Mouse (Mus musculus): ENCODE results near the gene Etnk2. TPM values are rescaled to one million over a fixed set of nuclear protein-coding genes. Genes with fewer than 3 reads are reported as not detected.

The Etnk2 gene
- polyA plus RNA-seq, 1 experiment from 2014 or later: 5.6 TPM

DNA sequence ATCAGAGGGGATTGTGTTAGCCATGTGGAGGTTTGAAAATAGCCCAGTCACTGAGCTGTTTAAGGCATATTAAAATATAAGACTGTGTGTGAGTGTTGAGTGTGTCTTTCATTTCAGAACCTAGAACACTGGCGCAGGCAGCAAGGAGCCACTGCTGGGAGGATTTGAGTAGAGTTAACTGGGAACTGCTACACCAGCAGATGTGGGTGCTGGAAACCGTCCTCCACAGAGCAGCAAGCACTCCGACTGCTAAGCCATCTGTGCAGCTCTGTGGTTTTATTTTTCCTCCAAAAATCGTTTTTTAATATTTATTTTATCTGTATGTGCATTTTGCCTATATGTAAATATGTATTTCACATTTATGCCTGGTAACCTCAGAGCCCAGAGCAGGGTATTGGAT is 31.3 kb downstream of the Etnk2 start:
- no peak overlapping the region for H3K4me3 ChIP-seq
- peaks cover 27% of the 10 kb centered on the region for H3K4me1 ChIP-seq
- H3K27ac ChIP-seq: no peak overlapping the region
- peaks cover 29% of the 10 kb centered on the region for H3K36me3 ChIP-seq
- H3K9ac ChIP-seq: no peak overlapping the region
- H3K9me3 ChIP-seq (replicated peaks): no peaks in the 10 kb centered on the region
- H3K27me3 ChIP-seq: no peaks in the 10 kb centered on the region
- ATAC-seq (ENCODE audit: low FRiP score): no peak
- H3K4me2 ChIP-seq (replicated peaks): no peak overlapping the region
- WGBS: 61% methylated on average over 4 of the region's 4 CpGs

DNA sequence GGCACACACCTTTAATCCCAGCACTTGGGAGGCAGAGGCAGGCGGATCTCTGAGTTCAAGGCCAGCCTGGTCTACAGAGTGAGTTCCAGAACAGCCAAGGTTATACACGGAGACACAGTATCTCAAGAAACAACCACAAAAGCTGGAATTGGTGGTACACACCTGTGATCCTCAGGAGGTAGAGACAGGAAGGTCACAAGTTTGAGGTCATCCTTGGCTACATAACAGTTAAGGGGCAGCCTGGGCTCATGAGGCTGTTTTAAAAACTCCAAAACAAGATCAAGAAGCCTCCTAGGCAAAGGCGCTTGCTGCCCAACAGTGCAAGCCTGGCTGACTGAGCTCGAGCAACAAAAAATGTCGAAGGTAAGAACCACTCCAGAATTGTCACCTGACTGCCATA is 33.3 kb downstream of the Etnk2 start:
- no peak overlapping the region for H3K9ac ChIP-seq
- 83% methylated on average over 5 of the region's 5 CpGs for WGBS
- peaks cover 31% of the 10 kb centered on the region for H3K4me1 ChIP-seq
- H3K4me2 ChIP-seq (replicated peaks): no peak overlapping the region
- H3K27me3 ChIP-seq: no peaks in the 10 kb centered on the region
- H3K4me3 ChIP-seq: no peak overlapping the region
- H3K36me3 ChIP-seq: peaks cover 15% of the 10 kb centered on the region
- H3K9me3 ChIP-seq (replicated peaks): no peaks in the 10 kb centered on the region
- ATAC-seq (ENCODE audit: low FRiP score): no peak
- H3K27ac ChIP-seq: peak overlapping the region; percentile 92

DNA sequence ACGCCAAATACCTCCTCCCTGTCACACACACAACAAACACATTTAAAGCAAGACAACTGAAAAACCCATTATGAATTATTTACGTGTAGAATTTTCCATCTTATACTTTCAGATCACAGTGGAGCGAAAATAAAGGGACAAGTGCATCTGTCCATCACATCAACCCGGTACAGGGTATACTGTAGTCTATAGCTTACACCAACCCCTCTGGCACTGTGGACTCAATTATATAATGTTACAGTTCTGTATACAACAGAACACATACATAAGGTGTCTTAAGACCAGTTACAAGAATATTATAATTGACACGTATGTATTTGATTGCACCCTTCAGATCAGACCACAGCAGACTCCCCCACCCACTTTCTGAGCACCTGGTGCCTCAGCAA is 33.7 kb downstream of the Etnk2 start:
- Histone ChIP-seq H3K4me1 (peaks cover 31% of the 10 kb centered on the region), H3K9me3 (replicated peaks) (no peaks in the 10 kb centered on the region), H3K9ac (peak overlapping the region; percentile 25), H3K4me3 (no peak overlapping the region), H3K27me3 (no peaks in the 10 kb centered on the region), H3K36me3 (peaks cover 11% of the 10 kb centered on the region), H3K4me2 (replicated peaks) (peak overlapping the region; percentile 40), H3K27ac (peak overlapping the region; percentile 92)
- ATAC-seq (ENCODE audit: low FRiP score): peak; percentile 37; the same call in 1 of the 2 replicates
- WGBS: 59% methylated on average over 5 of the region's 5 CpGs

DNA sequence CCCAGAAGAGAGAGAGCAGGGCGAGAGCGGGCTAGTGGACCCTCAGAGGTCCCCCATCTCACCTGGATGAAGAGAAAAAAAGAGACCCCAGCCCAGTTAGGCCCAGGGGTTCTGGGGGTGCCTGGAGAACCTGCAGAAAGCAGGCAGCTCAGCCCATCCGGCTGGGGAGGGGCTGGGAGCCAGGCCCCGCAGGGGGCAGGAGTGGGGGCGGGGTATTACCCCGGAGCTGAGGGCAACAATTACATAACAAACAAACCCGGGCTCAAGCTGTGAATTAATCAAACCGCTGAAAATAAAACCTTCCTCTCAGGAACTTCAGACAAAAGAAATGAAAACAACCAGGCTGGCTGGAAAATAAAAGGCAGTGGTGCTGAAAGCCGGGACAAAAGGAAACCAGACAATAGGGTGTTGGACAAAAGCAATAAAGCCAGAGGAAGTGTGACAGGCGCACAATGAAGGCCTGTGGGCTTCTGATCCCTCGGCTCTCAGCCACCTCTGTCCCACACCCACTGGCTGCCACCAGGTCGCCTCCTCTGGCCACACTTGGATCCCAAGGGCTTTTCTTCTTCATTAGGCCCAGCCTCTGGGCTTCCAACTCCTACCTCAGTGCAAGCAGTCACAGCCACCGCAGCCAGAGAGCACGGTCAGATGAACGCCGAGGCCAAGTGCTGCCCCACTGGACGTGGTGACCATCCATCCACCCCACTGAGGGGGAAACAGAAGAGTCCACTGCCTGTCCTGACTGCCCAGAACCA is 34.3 kb downstream of the Etnk2 start:
- WGBS: 5% methylated on average over 17 of the region's 17 CpGs
- H3K4me2 ChIP-seq (replicated peaks): peak overlapping the region; percentile 40
- no peaks in the 10 kb centered on the region for H3K9me3 ChIP-seq (replicated peaks)
- no peak overlapping the region for H3K4me3 ChIP-seq
- ATAC-seq (ENCODE audit: low FRiP score): peak; percentile 68
- peaks cover 31% of the 10 kb centered on the region for H3K4me1 ChIP-seq
- no peaks in the 10 kb centered on the region for H3K27me3 ChIP-seq
- H3K9ac ChIP-seq: peak overlapping the region; percentile 25
- H3K27ac ChIP-seq: peak overlapping the region; percentile 92
- 0 out of 2 replicates have a peak, but pooled peaks cover 5% of the 10 kb centered on the region for H3K36me3 ChIP-seq

DNA sequence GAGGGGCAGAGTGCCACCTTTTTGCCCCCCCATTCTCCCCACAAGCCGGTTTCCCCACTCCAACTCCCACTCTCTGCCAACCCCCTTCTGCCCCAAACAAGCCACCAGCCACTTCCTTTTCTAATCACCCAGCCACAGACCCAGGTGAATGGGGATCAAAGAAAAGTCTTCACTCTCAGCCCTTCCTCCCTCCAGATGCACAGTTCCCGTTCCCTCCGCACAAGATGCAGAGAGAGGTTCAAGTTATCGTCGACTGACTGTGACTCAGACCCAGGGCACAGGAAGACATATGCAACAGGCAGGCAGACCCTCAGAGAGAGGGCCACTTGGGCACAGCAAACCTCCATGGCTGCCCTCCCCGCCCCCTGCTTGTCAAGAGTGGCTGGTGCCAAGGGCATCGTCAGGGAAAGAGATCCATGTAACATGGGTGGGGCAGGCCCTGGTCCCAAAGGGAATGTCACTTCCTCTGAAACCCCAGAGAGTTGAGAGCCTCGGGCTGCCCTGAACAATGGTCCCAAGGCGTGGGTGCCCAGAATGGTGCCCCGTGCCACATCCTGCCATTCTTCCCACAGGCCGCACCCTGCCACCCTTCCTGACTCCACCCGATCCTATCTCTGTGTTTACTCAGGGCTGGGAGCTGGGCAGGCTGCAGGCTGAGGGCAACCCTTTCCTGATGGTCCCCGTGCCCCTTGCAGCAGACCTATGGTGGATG is 36.8 kb downstream of the Etnk2 start:
- 79% methylated on average over 13 of the region's 13 CpGs for WGBS
- no peak overlapping the region for H3K27ac ChIP-seq
- no peak overlapping the region for H3K9ac ChIP-seq
- ATAC-seq (ENCODE audit: low FRiP score): no peak
- H3K4me3 ChIP-seq: no peak overlapping the region
- no peak overlapping the region for H3K4me2 ChIP-seq (replicated peaks)
- peaks cover 31% of the 10 kb centered on the region for H3K4me1 ChIP-seq
- H3K27me3 ChIP-seq: no peaks in the 10 kb centered on the region
- no peaks in the 10 kb centered on the region for H3K36me3 ChIP-seq
- H3K9me3 ChIP-seq (replicated peaks): no peaks in the 10 kb centered on the region

DNA sequence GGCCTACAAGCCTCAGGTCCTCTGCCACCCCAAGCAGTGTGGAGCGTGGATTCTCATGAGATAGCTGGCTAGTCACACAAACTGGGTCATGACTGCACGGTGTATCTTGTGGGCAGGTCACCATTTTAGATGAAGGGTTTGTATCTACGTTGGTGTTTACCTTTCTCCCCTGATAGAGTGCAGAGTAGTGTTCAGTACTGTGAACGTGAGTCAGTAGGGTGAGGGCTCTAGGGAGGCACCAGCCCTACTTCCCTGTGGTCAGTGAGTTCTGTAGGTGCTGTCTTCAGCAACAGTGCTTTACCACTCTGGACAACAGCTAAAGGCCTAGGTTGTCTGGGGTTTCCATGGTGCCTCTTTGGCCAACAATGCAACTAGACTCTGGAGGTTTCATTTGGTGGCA is 40.6 kb downstream of the Etnk2 start:
- H3K27ac ChIP-seq: no peak overlapping the region
- no peaks in the 10 kb centered on the region for H3K27me3 ChIP-seq
- H3K4me2 ChIP-seq (replicated peaks): no peak overlapping the region
- H3K9ac ChIP-seq: no peak overlapping the region
- WGBS: 96% methylated on average over 4 of the region's 4 CpGs
- H3K36me3 ChIP-seq: no peaks in the 10 kb centered on the region
- H3K4me1 ChIP-seq: peaks cover 22% of the 10 kb centered on the region
- no peaks in the 10 kb centered on the region for H3K9me3 ChIP-seq (replicated peaks)
- no peak for ATAC-seq (ENCODE audit: low FRiP score)
- H3K4me3 ChIP-seq: no peak overlapping the region

DNA sequence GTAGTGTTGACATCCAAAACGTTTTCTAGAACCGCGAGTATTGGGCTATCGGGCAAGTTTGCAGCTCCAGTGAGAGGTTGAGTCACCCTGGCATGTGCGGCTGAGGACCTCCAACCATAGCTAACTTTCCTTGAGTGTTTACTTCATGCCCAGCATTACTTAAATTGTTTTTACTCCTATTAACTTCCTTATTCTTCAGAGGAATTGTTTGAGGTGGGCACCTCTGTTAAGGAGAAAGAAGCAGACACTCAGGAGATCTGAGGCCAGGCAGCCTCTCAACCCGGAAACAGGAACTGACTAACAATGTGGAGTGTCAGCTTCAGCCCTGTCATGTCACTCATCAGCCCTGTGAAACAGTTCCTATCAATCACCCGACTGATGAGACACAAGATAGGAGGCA is 43.2 kb downstream of the Etnk2 start:
- no peak overlapping the region for H3K4me2 ChIP-seq (replicated peaks)
- H3K9me3 ChIP-seq (replicated peaks): no peaks in the 10 kb centered on the region
- H3K36me3 ChIP-seq: no peaks in the 10 kb centered on the region
- no peaks in the 10 kb centered on the region for H3K27me3 ChIP-seq
- no peak overlapping the region for H3K9ac ChIP-seq
- H3K4me3 ChIP-seq: no peak overlapping the region
- H3K27ac ChIP-seq: no peak overlapping the region
- no peak for ATAC-seq (ENCODE audit: low FRiP score)
- 81% methylated on average over 7 of the region's 7 CpGs for WGBS
- peaks cover 28% of the 10 kb centered on the region for H3K4me1 ChIP-seq

DNA sequence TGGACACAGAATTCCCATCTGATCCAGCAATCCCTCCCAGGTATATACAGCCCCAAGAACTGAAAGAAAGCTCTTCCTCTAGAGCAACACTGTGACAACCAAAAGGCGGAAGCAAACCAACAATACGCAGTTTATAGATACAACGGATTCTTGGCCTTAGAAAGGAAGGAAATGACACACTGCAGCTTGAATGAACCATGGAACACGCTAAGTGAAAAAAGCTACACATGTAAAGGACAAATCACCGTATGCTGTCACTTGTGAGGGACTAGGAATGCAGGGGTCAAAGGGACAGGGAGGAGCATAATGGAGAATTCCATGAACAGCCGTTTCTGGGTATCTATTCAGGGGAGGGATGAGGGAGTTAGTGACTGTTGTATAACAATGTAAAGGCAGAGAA is 44.1 kb downstream of the Etnk2 start:
- no peak for ATAC-seq (ENCODE audit: low FRiP score)
- no peak overlapping the region for H3K9ac ChIP-seq
- no peak overlapping the region for H3K27ac ChIP-seq
- H3K4me2 ChIP-seq (replicated peaks): no peak overlapping the region
- no peaks in the 10 kb centered on the region for H3K9me3 ChIP-seq (replicated peaks)
- peaks cover 35% of the 10 kb centered on the region for H3K4me1 ChIP-seq
- H3K36me3 ChIP-seq: no peaks in the 10 kb centered on the region
- no peak overlapping the region for H3K4me3 ChIP-seq
- no peaks in the 10 kb centered on the region for H3K27me3 ChIP-seq
- 44% methylated on average over 6 of the region's 6 CpGs for WGBS

DNA sequence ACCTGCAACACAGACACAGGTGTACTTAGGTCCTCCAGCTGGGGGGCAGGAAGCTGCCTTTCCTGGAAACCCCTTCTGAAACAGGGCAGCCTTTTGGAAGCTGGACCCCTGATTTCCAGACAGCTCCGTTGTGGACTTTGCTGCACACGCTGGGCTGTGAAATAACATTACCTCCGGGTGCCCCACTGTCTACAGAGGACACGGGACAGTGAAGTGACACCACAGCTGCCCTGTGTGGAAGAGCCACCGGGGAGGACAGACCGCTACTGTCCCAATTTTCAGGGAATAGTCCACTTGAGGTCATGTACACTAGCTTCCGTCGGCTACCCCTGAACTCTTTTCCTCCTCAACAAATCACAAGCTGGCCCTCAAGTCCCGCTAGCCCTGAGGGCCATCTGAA is 44.9 kb downstream of the Etnk2 start:
- H3K9ac ChIP-seq: no peak overlapping the region
- no peak overlapping the region for H3K4me3 ChIP-seq
- H3K27me3 ChIP-seq: no peaks in the 10 kb centered on the region
- peaks cover 44% of the 10 kb centered on the region for H3K4me1 ChIP-seq
- no peak overlapping the region for H3K27ac ChIP-seq
- no peak for ATAC-seq (ENCODE audit: low FRiP score)
- 25% methylated on average over 9 of the region's 9 CpGs for WGBS
- H3K36me3 ChIP-seq: no peaks in the 10 kb centered on the region
- H3K9me3 ChIP-seq (replicated peaks): no peaks in the 10 kb centered on the region
- no peak overlapping the region for H3K4me2 ChIP-seq (replicated peaks)

DNA sequence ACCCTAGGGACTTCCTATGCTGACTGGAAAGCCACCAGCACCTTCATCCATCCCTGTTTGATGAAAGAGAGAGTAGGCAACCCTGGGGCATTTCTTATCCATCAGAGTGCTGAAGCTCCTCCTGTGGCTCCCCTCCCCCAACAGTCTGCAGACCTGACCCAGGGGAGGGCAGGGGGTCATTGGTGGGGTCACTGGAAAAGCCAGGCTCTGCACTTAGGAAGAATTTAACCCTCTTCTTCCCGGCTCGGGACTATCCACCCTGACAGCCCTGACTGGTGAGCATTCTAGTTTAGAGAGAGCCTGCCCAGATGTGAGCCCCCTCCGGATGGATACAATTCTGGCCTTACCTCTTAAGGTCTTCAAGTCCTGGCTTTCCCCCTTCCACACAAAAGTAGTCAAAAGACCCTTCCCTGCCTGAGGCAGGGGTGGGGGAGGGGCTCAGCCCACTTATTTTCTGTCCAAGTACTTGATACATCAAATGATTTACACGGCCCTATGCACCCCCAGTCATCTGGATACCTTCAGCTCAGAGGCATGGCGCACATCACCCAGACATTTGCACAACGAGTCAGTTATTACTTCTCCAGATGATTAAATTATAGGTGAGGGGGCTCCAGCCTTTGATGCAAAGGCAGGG is 45.6 kb downstream of the Etnk2 start:
- 0 out of 2 replicates have a peak overlapping the region, but pooled peaks have one; percentile 2 for H3K9ac ChIP-seq
- WGBS: 5% methylated on average over 6 of the region's 6 CpGs
- H3K4me1 ChIP-seq: peaks cover 49% of the 10 kb centered on the region
- H3K27ac ChIP-seq: no peak overlapping the region
- no peaks in the 10 kb centered on the region for H3K36me3 ChIP-seq
- no peaks in the 10 kb centered on the region for H3K9me3 ChIP-seq (replicated peaks)
- H3K4me2 ChIP-seq (replicated peaks): peak overlapping the region; percentile 17; the same call in 1 of the 2 replicates
- H3K4me3 ChIP-seq: no peak overlapping the region
- H3K27me3 ChIP-seq: no peaks in the 10 kb centered on the region
- ATAC-seq (ENCODE audit: low FRiP score): no peak

DNA sequence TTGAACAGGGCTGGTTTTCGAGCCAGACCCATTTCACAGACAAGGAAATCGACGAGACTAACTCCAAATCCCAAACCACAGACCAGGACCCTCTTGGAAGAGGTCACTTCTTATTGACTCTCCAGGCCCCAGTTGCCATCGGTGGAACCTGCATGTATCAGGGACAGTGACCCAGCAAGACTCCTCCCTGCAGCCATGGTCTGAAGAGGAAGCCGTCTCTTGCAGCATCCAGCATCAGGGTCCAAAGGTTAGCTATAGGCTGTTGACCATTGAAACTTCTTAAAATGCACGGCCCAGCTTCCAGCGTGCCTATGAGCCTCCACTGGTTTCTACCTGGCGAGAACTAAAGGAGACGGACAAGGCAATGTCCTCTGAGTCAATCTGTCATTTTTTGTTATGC is 46.4 kb downstream of the Etnk2 start:
- ATAC-seq (ENCODE audit: low FRiP score): no peak
- no peaks in the 10 kb centered on the region for H3K27me3 ChIP-seq
- H3K9me3 ChIP-seq (replicated peaks): no peaks in the 10 kb centered on the region
- H3K36me3 ChIP-seq: no peaks in the 10 kb centered on the region
- 49% methylated on average over 9 of the region's 9 CpGs for WGBS
- H3K27ac ChIP-seq: no peak overlapping the region
- H3K4me1 ChIP-seq: peaks cover 56% of the 10 kb centered on the region
- H3K4me3 ChIP-seq: no peak overlapping the region
- no peak overlapping the region for H3K4me2 ChIP-seq (replicated peaks)
- no peak overlapping the region for H3K9ac ChIP-seq

DNA sequence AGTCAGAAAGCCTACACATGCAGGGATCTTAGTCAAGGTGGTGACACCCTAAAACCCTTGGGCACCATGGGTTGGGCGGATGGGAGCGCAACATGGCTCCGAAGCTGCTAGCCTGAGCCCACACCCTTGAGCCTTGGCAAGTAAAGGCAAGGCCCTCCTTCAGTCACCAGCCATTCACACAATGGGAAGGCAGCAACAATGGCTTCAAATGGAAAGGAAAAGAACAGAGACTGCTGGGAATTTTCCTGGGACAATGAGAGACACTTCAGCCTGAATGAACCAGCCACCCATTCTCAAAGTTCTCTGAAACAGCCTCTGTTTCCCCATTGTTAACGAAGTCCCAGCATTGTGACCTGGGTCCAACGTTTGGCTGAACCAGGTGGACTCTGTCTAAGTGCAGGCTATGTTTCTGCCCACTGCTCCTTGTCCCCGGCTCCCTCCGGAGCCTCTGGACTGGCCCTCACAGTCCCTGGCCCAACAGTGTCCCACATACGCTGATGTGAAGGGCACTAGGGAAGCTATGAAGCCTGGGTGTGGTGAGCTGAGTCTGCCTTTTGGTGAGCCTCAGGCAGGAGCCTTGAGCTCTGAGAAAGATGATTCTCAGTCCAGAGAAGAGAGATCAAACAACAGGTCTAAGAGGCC is 48.3 kb downstream of the Etnk2 start:
- Histone ChIP-seq H3K27ac (0 out of 2 replicates have a peak overlapping the region, but pooled peaks have one; percentile 35), H3K4me1 (peaks cover 68% of the 10 kb centered on the region), H3K36me3 (no peaks in the 10 kb centered on the region), H3K9ac (no peak overlapping the region), H3K9me3 (replicated peaks) (no peaks in the 10 kb centered on the region), H3K27me3 (no peaks in the 10 kb centered on the region), H3K4me3 (no peak overlapping the region), H3K4me2 (replicated peaks) (no peak overlapping the region)
- 45% methylated on average over 8 of the region's 8 CpGs for WGBS
- ATAC-seq (ENCODE audit: low FRiP score): no peak
